Mouse (Mus musculus): ENCODE measurements around the gene Rundc1. TPM values are rescaled to one million over a fixed set of nuclear protein-coding genes. Genes with fewer than 3 reads are reported as not detected.

The Rundc1 gene
- 4.3 and 5.0 TPM in 2 replicates for polyA plus RNA-seq (2012; ENCODE audit: low replicate concordance)

GRCm38 (mm10) chr11:101424925-101425813 lies at the start of gene Rundc1, which contains the start of gene Ptges3l:
Rundc1 (plus strand) TSS chr11:101425085.
Ptges3l (minus strand) TSS chr11:101425333.

DNA sequence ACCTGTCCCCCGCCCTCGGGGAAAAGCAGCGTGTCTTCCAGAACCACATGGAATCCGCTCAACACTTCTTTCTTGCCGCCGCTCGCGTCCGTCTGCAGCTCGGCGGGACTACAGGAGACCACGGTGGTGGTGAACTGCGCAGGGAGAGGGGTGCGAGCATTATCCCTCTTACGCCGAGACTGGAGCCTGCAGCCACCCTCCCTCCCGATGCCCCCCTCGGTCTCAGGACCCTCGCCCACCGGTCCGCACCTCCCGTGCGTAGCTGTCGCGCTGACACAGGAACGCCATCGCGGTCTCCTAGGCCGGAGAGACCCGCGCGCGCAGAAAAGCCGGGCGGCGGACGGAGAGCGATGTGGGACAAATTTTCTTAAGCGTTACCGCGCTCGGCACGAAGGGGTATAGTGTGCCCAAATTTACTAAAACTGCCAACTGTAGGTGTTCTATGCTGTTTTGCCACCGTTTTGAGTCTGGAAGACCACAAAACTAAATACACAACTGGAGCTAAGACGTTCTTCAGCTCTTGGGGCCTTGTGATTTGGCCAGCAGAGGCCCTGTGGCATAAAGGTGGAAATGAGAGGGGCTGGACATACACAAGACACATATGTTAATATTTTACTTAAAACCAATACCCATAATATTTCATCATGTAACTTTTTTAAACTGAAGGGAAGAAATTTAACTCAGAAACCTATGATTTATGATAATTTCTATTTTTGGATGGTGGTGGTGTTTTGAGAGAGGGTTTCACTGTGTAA lies 7.6 kb upstream of the Rundc1 start, which contains the start of gene Aarsd1:
Gene Aarsd1, minus strand, starts transcription at position 515 of the 755 bp plus-strand sequence.

GRCm38 (mm10) chr11:101424105-101424851 lies 607 bp upstream of the Rundc1 start, which contains the start of gene Gm27029:
Gm27029 (minus strand) TSS chr11:101424796.

DNA sequence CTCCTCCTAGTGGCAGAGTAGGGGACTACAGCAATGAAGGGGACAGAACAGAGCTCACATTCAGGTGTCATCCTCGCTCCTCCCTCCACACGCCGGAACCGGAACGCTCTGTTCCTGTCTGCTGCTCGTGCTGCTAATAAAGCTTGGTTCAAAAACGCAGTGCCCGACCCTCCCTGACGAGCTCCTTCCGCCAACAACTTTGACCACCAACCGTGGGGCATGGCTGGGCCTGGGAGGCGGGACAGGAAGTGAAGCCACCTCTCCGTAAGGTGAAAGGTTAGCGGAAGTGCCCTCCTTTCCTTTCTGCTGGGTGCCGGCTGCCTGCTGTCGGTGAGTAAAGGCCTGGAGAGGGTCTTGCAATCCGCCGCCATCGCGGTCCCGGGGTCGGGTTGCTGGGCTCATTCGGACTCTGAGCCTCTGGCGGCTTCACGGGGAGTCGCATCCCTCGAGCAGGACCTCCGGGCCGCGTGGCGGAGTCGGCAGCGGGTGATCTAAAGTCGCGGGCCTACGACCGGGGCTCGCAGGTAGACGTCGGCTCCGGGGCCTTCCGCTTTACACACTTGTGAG lies 17.3 kb downstream of the Rundc1 start, which contains the start of gene Rpl27:
Gene Rpl27, plus strand, starts transcription at position 172 of the 567 bp plus-strand sequence.

GRCm38 (mm10) chr11:101448274-101448746 lies 23.4 kb downstream of the Rundc1 start, which contains the start of gene Ifi35:
Ifi35 (plus strand) TSS chr11:101448407.

DNA sequence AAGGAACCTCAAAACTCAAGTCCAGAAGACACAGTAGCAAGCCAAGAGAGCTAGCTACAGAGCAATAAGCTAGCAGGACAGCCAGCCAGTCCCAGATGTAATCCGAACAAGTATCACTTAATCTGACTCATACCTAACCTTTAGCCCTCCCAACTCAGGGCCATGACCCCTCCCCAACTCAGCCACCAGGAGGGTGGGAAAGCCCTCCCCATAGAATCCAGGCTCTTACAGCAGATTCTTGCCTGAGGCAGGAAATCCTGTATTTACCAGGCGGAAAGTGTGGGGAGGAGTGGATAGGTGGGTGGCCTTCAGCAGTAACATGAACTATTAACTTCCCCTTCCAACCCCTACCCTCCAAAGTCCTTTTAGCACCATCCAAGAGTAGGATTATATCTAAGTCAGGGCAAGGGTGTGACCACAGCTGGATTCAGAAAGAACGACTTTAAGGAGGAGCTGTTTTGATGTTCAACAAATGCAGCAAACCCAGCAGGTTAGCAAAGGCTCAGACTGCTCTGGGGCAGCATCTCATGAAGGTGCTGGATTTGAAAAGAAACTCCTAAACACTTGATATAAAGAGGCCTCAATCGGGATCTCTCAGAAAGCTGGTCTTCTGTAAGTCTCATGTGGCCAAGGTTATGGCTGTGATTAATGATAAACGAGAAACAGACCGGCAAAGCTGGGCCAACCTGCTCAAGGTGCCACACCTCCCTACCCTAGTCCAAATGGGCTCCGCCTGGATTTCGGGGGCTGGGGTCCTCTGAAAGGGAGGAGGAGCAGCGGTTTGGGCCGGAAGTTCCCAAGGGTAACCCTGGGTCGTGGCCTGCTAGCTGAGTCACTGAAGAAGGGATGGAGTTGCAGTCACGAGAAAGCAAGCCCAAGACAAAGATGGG lies 39.6 kb downstream of the Rundc1 start, which contains the start of gene Rnd2:
Gene Rnd2, plus strand, starts transcription at position 789 of the 890 bp plus-strand sequence.

DNA sequence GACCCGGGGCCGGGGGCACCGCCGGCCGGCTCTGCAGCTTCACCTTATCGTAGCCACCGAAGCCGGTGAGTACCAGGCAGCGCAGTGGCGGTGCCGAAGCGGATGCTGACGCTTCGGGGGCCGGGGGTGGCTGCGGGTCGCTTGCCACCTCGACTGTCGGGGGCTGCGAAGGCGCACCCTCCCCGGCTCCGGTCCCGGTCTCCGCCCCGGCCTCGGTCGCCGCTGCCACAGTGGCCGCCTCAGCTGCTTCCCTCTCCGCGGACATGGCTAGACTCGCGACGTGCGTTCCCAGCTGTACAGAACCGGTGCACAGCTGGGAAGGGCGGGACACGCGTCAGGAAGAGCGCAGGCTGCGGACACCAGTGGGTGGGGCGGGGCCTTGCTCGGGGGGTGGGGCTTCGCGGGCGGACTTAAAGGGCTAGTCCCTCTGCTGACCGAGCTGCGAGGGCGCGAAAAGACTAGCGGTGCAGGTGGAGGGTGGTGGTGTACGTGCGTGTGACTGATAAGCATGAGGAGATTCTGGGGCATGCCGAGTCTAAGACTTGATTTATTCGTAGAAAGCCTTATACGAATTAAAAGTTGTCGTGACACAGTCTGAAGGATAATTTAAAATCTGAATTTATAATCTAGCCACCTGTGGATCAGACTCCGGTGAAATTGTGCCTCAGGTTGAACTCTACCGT lies 41.1 kb downstream of the Rundc1 start, which contains the start of gene Vat1:
Gene Vat1, minus strand, starts transcription at position 362 of the 683 bp plus-strand sequence.

Other genes with a start within 250 kb of the Rundc1 start
- gene Ccr10, start 249.6 kb upstream of the Rundc1 start, polyA plus RNA-seq (2012; ENCODE audit: low replicate concordance): 0.56 and 1.1 TPM in 2 replicates
- gene Ezh1, start 198.6 kb upstream of the Rundc1 start, polyA plus RNA-seq (2012; ENCODE audit: low replicate concordance): 0.88 and 7.2 TPM in 2 replicates
- 5.4 and 11.1 TPM in 2 replicates for gene Ramp2, start 179.1 kb upstream of the Rundc1 start, polyA plus RNA-seq (2012; ENCODE audit: low replicate concordance)
- gene Vps25, start 171.4 kb upstream of the Rundc1 start, polyA plus RNA-seq (2012; ENCODE audit: low replicate concordance): 73.9 and 74.5 TPM in 2 replicates
- 6.0 and 8.9 TPM in 2 replicates for gene Wnk4, start 164.5 kb upstream of the Rundc1 start, polyA plus RNA-seq (2012; ENCODE audit: low replicate concordance)
- 0.17 TPM in 1 of 2 replicates, not detected in the other for gene Cntd1, start 146.1 kb upstream of the Rundc1 start, polyA plus RNA-seq (2012; ENCODE audit: low replicate concordance)
- gene Coa3, start 146.0 kb upstream of the Rundc1 start, polyA plus RNA-seq (2012; ENCODE audit: low replicate concordance): 2.0 and 15.7 TPM in 2 replicates
- 55.6 and 84.1 TPM in 2 replicates for gene Becn1, start 122.8 kb upstream of the Rundc1 start, polyA plus RNA-seq (2012; ENCODE audit: low replicate concordance)
- gene Psme3, start 108.9 kb upstream of the Rundc1 start, polyA plus RNA-seq (2012; ENCODE audit: low replicate concordance): 97.5 and 117 TPM in 2 replicates
- 11.1 and 13.4 TPM in 2 replicates for gene Aoc2, start 100.0 kb upstream of the Rundc1 start, polyA plus RNA-seq (2012; ENCODE audit: low replicate concordance)
- 0.37 and 0.41 TPM in 2 replicates for gene Aoc3, start 94.5 kb upstream of the Rundc1 start, polyA plus RNA-seq (2012; ENCODE audit: low replicate concordance)
- not detected in 2 replicates for gene G6pc, start 57.5 kb upstream of the Rundc1 start, polyA plus RNA-seq (2012; ENCODE audit: low replicate concordance)
- gene Aarsd1, start 7.5 kb upstream of the Rundc1 start, polyA plus RNA-seq (2012; ENCODE audit: low replicate concordance): 38.8 and 49.0 TPM in 2 replicates
- 0.33 TPM in 1 of 2 replicates, not detected in the other for gene Gm27029, start 289 bp upstream of the Rundc1 start, polyA plus RNA-seq (2012; ENCODE audit: low replicate concordance)
- gene Ptges3l, start 248 bp downstream of the Rundc1 start, polyA plus RNA-seq (2012; ENCODE audit: low replicate concordance): 0.16 and 0.95 TPM in 2 replicates
- 98.1 and 303 TPM in 2 replicates for gene Rpl27, start 17.2 kb downstream of the Rundc1 start, polyA plus RNA-seq (2012; ENCODE audit: low replicate concordance)
- 22.6 and 37.1 TPM in 2 replicates for gene Ifi35, start 23.3 kb downstream of the Rundc1 start, polyA plus RNA-seq (2012; ENCODE audit: low replicate concordance)
- 3.2 and 4.2 TPM in 2 replicates for gene Rnd2, start 39.9 kb downstream of the Rundc1 start, polyA plus RNA-seq (2012; ENCODE audit: low replicate concordance)
- 45.9 and 70.6 TPM in 2 replicates for gene Vat1, start 41.1 kb downstream of the Rundc1 start, polyA plus RNA-seq (2012; ENCODE audit: low replicate concordance)
- 0.80 and 24.6 TPM in 2 replicates for gene Brca1, start 126.9 kb downstream of the Rundc1 start, polyA plus RNA-seq (2012; ENCODE audit: low replicate concordance)
- gene Nbr1, start 127.1 kb downstream of the Rundc1 start, polyA plus RNA-seq (2012; ENCODE audit: low replicate concordance): 37.6 and 46.4 TPM in 2 replicates
- 2.0 and 5.9 TPM in 2 replicates for gene Tmem106a, start 157.2 kb downstream of the Rundc1 start, polyA plus RNA-seq (2012; ENCODE audit: low replicate concordance)
- not detected in 2 replicates for gene Gm11634, start 174.2 kb downstream of the Rundc1 start, polyA plus RNA-seq (2012; ENCODE audit: low replicate concordance)
- gene Rdm1, start 202.1 kb downstream of the Rundc1 start, polyA plus RNA-seq (2012; ENCODE audit: low replicate concordance): 4.8 and 7.8 TPM in 2 replicates
- 0.88 and 2.3 TPM in 2 replicates for gene Arl4d, start 240.5 kb downstream of the Rundc1 start, polyA plus RNA-seq (2012; ENCODE audit: low replicate concordance)

Measured in leukemia stem cell, adult 10-12 weeks (primary cell).